Mouse (Mus musculus): Measurements from ENCODE around the gene Urb2. TPM values are rescaled to one million over a fixed set of nuclear protein-coding genes. Genes with fewer than 3 reads are reported as not detected.

The Urb2 gene
- total RNA-seq, 2 experiments from 2014 or later = 11.4 to 13.3 TPM

- DNase-seq (ENCODE audit: low spot score in 2 of 2) = peak; percentile 45 to 64
These were observed 49.3 kb downstream of the Urb2 start for GRCm38 (mm10) chr8:124070363-124071324.

- DNase-seq (ENCODE audit: low spot score in 2 of 2) = no peak
These were observed 54.7 kb downstream of the Urb2 start for GRCm38 (mm10) chr8:124075977-124076376.

GRCm38 (mm10) chr8:124076416-124076815, 55.1 kb downstream of the Urb2 start:
- DNase-seq (ENCODE audit: low spot score in 2 of 2) = no peak

GRCm38 (mm10) chr8:124077377-124077776, 56.1 kb downstream of the Urb2 start:
- DNase-seq (ENCODE audit: low spot score in 2 of 2) = no peak

- DNase-seq (ENCODE audit: low spot score in 2 of 2) = peak in 1 of 2 experiments; percentile 7
These were observed 56.7 kb downstream of the Urb2 start for GRCm38 (mm10) chr8:124077998-124078397.

GRCm38 (mm10) chr8:124078969-124079368, 57.7 kb downstream of the Urb2 start:
- DNase-seq (ENCODE audit: low spot score in 2 of 2) = no peak

GRCm38 (mm10) chr8:124080467-124081326, 59.4 kb downstream of the Urb2 start:
- DNase-seq (ENCODE audit: low spot score in 2 of 2) = no peak

- no peak for DNase-seq (ENCODE audit: low spot score in 2 of 2)
These were observed 61.3 kb downstream of the Urb2 start for GRCm38 (mm10) chr8:124082616-124083015.

GRCm38 (mm10) chr8:124083611-124084010, 62.3 kb downstream of the Urb2 start:
- no peak for DNase-seq (ENCODE audit: low spot score in 2 of 2)

GRCm38 (mm10) chr8:124085668-124086067, 64.4 kb downstream of the Urb2 start:
- no peak for DNase-seq (ENCODE audit: low spot score in 2 of 2)

GRCm38 (mm10) chr8:124088092-124088613, 66.8 kb downstream of the Urb2 start:
- no peak for DNase-seq (ENCODE audit: low spot score in 2 of 2)

GRCm38 (mm10) chr8:124089016-124089415, 67.7 kb downstream of the Urb2 start:
- no peak for DNase-seq (ENCODE audit: low spot score in 2 of 2)

GRCm38 (mm10) chr8:124090473-124090872, 69.2 kb downstream of the Urb2 start:
- no peak for DNase-seq (ENCODE audit: low spot score in 2 of 2)

Small RNA genes lying within 50 kb of the gene (microRNA-seq; reads per million reads assigned to microRNA genes)
- gene Mir1967 = 0 reads per million in 2 experiments

Other genes with a start within 250 kb of the Urb2 start
- 10 to 100 TPM; 45.5 to 46.8 TPM for gene Rab4a, start 215.5 kb upstream of the Urb2 start, total RNA-seq (2021)
- gene Ccsap, start 161.3 kb upstream of the Urb2 start, total RNA-seq (2021) = 10 to 100 TPM; 57.1 to 62.6 TPM
- gene Acta1, start 126.8 kb upstream of the Urb2 start, total RNA-seq (2021) = 1 to 10 TPM; 6.5 to 7.1 TPM
- gene Nup133, start 72.2 kb upstream of the Urb2 start, total RNA-seq (2021) = 10 to 100 TPM; 22.2 to 23.8 TPM
- 10 to 100 TPM; 18.3 to 19.1 TPM for gene Abcb10, start 38.4 kb upstream of the Urb2 start, total RNA-seq (2021)
- gene Taf5l, start 111 bp upstream of the Urb2 start, total RNA-seq (2021) = 10 to 100 TPM; 19.5 to 21.3 TPM
- gene Galnt2, start 209.9 kb downstream of the Urb2 start, total RNA-seq (2021) = 10 to 100 TPM; 53.7 to 56.6 TPM

Data from layer of hippocampus, postnatal 14 days (tissue).